Mouse (Mus musculus): ENCODE data around the gene Tmem52b.
"Not testable (repeated sequence)": the region's sequence is repeated elsewhere in the genome, so short reads cannot be mapped to it uniquely, and the experiment has no call there.

Tmem52b gene

GRCm38 (mm10) chr6:129512367-129512766, at the start of gene Tmem52b:
TSS of gene Tmem52b (plus strand) at chr6:129512555.
- no peak for DNase-seq (ENCODE audit: low spot score in 2 of 2)

GRCm38 (mm10) chr6:129471386-129471785, 41.0 kb upstream of the Tmem52b start:
- no peak for DNase-seq (ENCODE audit: low spot score in 2 of 2)

GRCm38 (mm10) chr6:129472627-129473026, 39.7 kb upstream of the Tmem52b start:
- DNase-seq (ENCODE audit: low spot score in 2 of 2), result no peak

- no peak for DNase-seq (ENCODE audit: low spot score in 2 of 2)
Observed at GRCm38 (mm10) chr6:129476404-129477126, 35.8 kb upstream of the Tmem52b start.

GRCm38 (mm10) chr6:129480089-129480958, 32.0 kb upstream of the Tmem52b start:
- peak; percentile 5 to 12 for DNase-seq (ENCODE audit: low spot score in 2 of 2)

GRCm38 (mm10) chr6:129494924-129495323, 17.4 kb upstream of the Tmem52b start:
- no peak for DNase-seq (ENCODE audit: low spot score in 2 of 2)

- no peak for DNase-seq (ENCODE audit: low spot score in 2 of 2)
Observed at GRCm38 (mm10) chr6:129497345-129498218, 14.8 kb upstream of the Tmem52b start.

GRCm38 (mm10) chr6:129499516-129499915, 12.8 kb upstream of the Tmem52b start:
- DNase-seq (ENCODE audit: low spot score in 2 of 2), result not testable (repeated sequence)

GRCm38 (mm10) chr6:129503471-129503870, 8.9 kb upstream of the Tmem52b start:
- DNase-seq (ENCODE audit: low spot score in 2 of 2), result no peak

GRCm38 (mm10) chr6:129507024-129507423, 5.3 kb upstream of the Tmem52b start, which contains the start of gene Olr1:
TSS of gene Olr1 (minus strand) at chr6:129507165.
- DNase-seq (ENCODE audit: low spot score in 2 of 2), result no peak

- DNase-seq (ENCODE audit: low spot score in 2 of 2), result no peak
Observed at GRCm38 (mm10) chr6:129510120-129510911, 2.0 kb upstream of the Tmem52b start.

GRCm38 (mm10) chr6:129512868-129513267, 513 bp downstream of the Tmem52b start:
- no peak for DNase-seq (ENCODE audit: low spot score in 2 of 2)

- DNase-seq (ENCODE audit: low spot score in 2 of 2), result no peak
Observed at GRCm38 (mm10) chr6:129513409-129513808, 1.1 kb downstream of the Tmem52b start.

- no peak for DNase-seq (ENCODE audit: low spot score in 2 of 2)
Observed at GRCm38 (mm10) chr6:129514376-129514775, 2.0 kb downstream of the Tmem52b start.

GRCm38 (mm10) chr6:129515068-129515467, 2.7 kb downstream of the Tmem52b start:
- no peak for DNase-seq (ENCODE audit: low spot score in 2 of 2)

GRCm38 (mm10) chr6:129516388-129516787, 4.0 kb downstream of the Tmem52b start:
- no peak for DNase-seq (ENCODE audit: low spot score in 2 of 2)

GRCm38 (mm10) chr6:129517752-129518408, 5.5 kb downstream of the Tmem52b start:
- DNase-seq (ENCODE audit: low spot score in 2 of 2), result peak in 1 of 2 experiments; percentile 25

- no peak for DNase-seq (ENCODE audit: low spot score in 2 of 2)
Observed at GRCm38 (mm10) chr6:129526069-129526468, 13.7 kb downstream of the Tmem52b start.

- DNase-seq (ENCODE audit: low spot score in 2 of 2), result no peak
Observed at GRCm38 (mm10) chr6:129527416-129527815, 15.1 kb downstream of the Tmem52b start.

- no peak for DNase-seq (ENCODE audit: low spot score in 2 of 2)
Observed at GRCm38 (mm10) chr6:129529605-129530004, 17.2 kb downstream of the Tmem52b start.
